Comparison of ENCODE assay signal across 8 mouse cellular contexts in genomic region chr9:114380881-114381733, GRCm38 (mm10). TPM values are rescaled to one million over a fixed set of nuclear protein-coding genes. Genes with fewer than 3 reads are reported as not detected.
DNase-seq lines count a peak whose midpoint lies in the region; ATAC-seq lines count a peak whose summit lies in the region.
"Had no signal": no experiment of that assay in that cellular context is flagged by ENCODE, and none has a peak within 500 bp of the region (broad histone marks: within the 10 kb centered on the region; RNA-seq: fewer than 3 reads in every experiment).

No protein-coding gene starts in this region.

- DNase-seq in right cerebral cortex, adult 18-20 months: peak; percentile 29
- no peak for DNase-seq in right cerebral cortex, postnatal 25 days
- DNase-seq in adipocyte (ENCODE audit: low spot score): peak; percentile 62
- peak; percentile 96 for DNase-seq in midbrain, embryonic 11.5 days (ENCODE audit: low spot score, missing footprints)
- DNase-seq in urinary bladder, adult 2 months (ENCODE audit: low spot score): no peak

- H3K36me3 ChIP-seq in forebrain, embryonic 13.5 days (ENCODE audit: poor library complexity, severe bottlenecking): 0 out of 2 replicates have a peak, but pooled peaks cover 5% of the 10 kb centered on the region
- peaks cover 60% of the 10 kb centered on the region for H3K36me3 ChIP-seq in kidney, embryonic 16.5 days (ENCODE audit: insufficient read depth, low read length)
- H3K36me3 ChIP-seq in midbrain, embryonic 11.5 days (ENCODE audit: control insufficient read depth, insufficient read depth, low read length): no peaks in the 10 kb centered on the region

- no peaks in the 10 kb centered on the region for H3K4me1 ChIP-seq in forebrain, embryonic 13.5 days
- H3K4me1 ChIP-seq in kidney, embryonic 16.5 days (ENCODE audit: insufficient read depth, low read length): no peaks in the 10 kb centered on the region
- H3K4me1 ChIP-seq in midbrain, embryonic 11.5 days (ENCODE audit: control insufficient read depth, insufficient read depth, low read length): no peaks in the 10 kb centered on the region

- H3K9me3 ChIP-seq in forebrain, embryonic 13.5 days (replicated peaks): no peaks in the 10 kb centered on the region
- no peaks in the 10 kb centered on the region for H3K9me3 ChIP-seq in kidney, embryonic 16.5 days (ENCODE audit: low read length)
- no peaks in the 10 kb centered on the region for H3K9me3 ChIP-seq in midbrain, embryonic 11.5 days (ENCODE audit: control insufficient read depth, low read length)

- ATAC-seq in forebrain, embryonic 13.5 days: peak; percentile 87
- peak; percentile 33; the same call in 1 of the 2 replicates for ATAC-seq in kidney, embryonic 16.5 days (ENCODE audit: low FRiP score, low TSS enrichment)
- ATAC-seq in midbrain, embryonic 11.5 days (ENCODE audit: low FRiP score): peak; percentile 70

- WGBS in forebrain, embryonic 13.5 days: 70% methylated on average over 17 of the region's 17 CpGs
- WGBS in kidney, embryonic 16.5 days: 71% methylated on average over 17 of the region's 17 CpGs
- WGBS in midbrain, embryonic 11.5 days: 70% methylated on average over 17 of the region's 17 CpGs

- H3K27ac ChIP-seq in forebrain, embryonic 13.5 days: no peak overlapping the region
- no peak overlapping the region for H3K27ac ChIP-seq in kidney, embryonic 16.5 days (ENCODE audit: low read length)
- no peak overlapping the region for H3K27ac ChIP-seq in midbrain, embryonic 11.5 days (ENCODE audit: low read depth, low read length)

- H3K4me2 ChIP-seq in forebrain, embryonic 13.5 days: no peak overlapping the region
- no peak overlapping the region for H3K4me2 ChIP-seq in kidney, embryonic 16.5 days (replicated peaks; ENCODE audit: low read depth, low read length)
- no peak overlapping the region for H3K4me2 ChIP-seq in midbrain, embryonic 11.5 days

- H3K4me3 ChIP-seq in forebrain, embryonic 13.5 days: no peak overlapping the region
- H3K4me3 ChIP-seq in kidney, embryonic 16.5 days (ENCODE audit: low read length): no peak overlapping the region
- no peak overlapping the region for H3K4me3 ChIP-seq in midbrain, embryonic 11.5 days (ENCODE audit: low read depth, low read length)

- H3K9ac ChIP-seq in forebrain, embryonic 13.5 days: no peak overlapping the region
- no peak overlapping the region for H3K9ac ChIP-seq in kidney, embryonic 16.5 days (replicated peaks; ENCODE audit: low read length)
- H3K9ac ChIP-seq in midbrain, embryonic 11.5 days (ENCODE audit: low read length): no peak overlapping the region

- no peaks in the 10 kb centered on the region for H3K27me3 ChIP-seq in forebrain, embryonic 13.5 days
- no peaks in the 10 kb centered on the region for H3K27me3 ChIP-seq in kidney, embryonic 16.5 days (ENCODE audit: insufficient read depth, low read length)
- H3K27me3 ChIP-seq in midbrain, embryonic 11.5 days (ENCODE audit: control insufficient read depth, insufficient read depth, low read length): no peaks in the 10 kb centered on the region

RNA-seq across cellular contexts. Expression of gene Crtap, which starts 9.4 kb away (rescaled TPM):
- polyA plus RNA-seq in forebrain, embryonic 13.5 days (2015; fragmentation: Nextera tagmentation; extraction: Ambion mirVana): 18.3 and 19.5 TPM in 2 replicates
- polyA plus RNA-seq in kidney, embryonic 16.5 days (2015; fragmentation: Nextera tagmentation; extraction: Ambion mirVana): 139 and 148 TPM in 2 replicates
- polyA plus RNA-seq in midbrain, embryonic 11.5 days (2014; fragmentation: Nextera tagmentation; extraction: Ambion mirVana): 37.6 and 38.7 TPM in 2 replicates
- 93.7 and 105 TPM in 2 replicates for polyA plus RNA-seq in urinary bladder, adult 2 months (2012; rRNA removed)

RNA-seq across cellular contexts. Expression of gene Glb1, which starts 19.8 kb away (rescaled TPM):
- 17.1 and 19.4 TPM in 2 replicates for polyA plus RNA-seq in forebrain, embryonic 13.5 days (2015; fragmentation: Nextera tagmentation; extraction: Ambion mirVana)
- polyA plus RNA-seq in kidney, embryonic 16.5 days (2015; fragmentation: Nextera tagmentation; extraction: Ambion mirVana): 77.6 and 81.0 TPM in 2 replicates
- polyA plus RNA-seq in midbrain, embryonic 11.5 days (2014; fragmentation: Nextera tagmentation; extraction: Ambion mirVana): 20.9 and 25.6 TPM in 2 replicates
- polyA plus RNA-seq in urinary bladder, adult 2 months (2012; rRNA removed): 31.6 and 32.3 TPM in 2 replicates

RNA-seq across cellular contexts. Expression of gene Tmppe, which starts 19.8 kb away (rescaled TPM):
- polyA plus RNA-seq in forebrain, embryonic 13.5 days (2015; fragmentation: Nextera tagmentation; extraction: Ambion mirVana): 6.7 and 8.9 TPM in 2 replicates
- polyA plus RNA-seq in kidney, embryonic 16.5 days (2015; fragmentation: Nextera tagmentation; extraction: Ambion mirVana): 15.3 and 15.9 TPM in 2 replicates
- 3.1 and 3.8 TPM in 2 replicates for polyA plus RNA-seq in midbrain, embryonic 11.5 days (2014; fragmentation: Nextera tagmentation; extraction: Ambion mirVana)
- polyA plus RNA-seq in urinary bladder, adult 2 months (2012; rRNA removed): 5.0 and 5.8 TPM in 2 replicates

RNA-seq across cellular contexts. Expression of gene Bcl2a1c, which starts 51.2 kb away (rescaled TPM):
- polyA plus RNA-seq in forebrain, embryonic 13.5 days (2015; fragmentation: Nextera tagmentation; extraction: Ambion mirVana): not detected in 2 replicates
- not detected in 2 replicates for polyA plus RNA-seq in kidney, embryonic 16.5 days (2015; fragmentation: Nextera tagmentation; extraction: Ambion mirVana)
- polyA plus RNA-seq in midbrain, embryonic 11.5 days (2014; fragmentation: Nextera tagmentation; extraction: Ambion mirVana): not detected in 2 replicates
- not detected in 2 replicates for polyA plus RNA-seq in urinary bladder, adult 2 months (2012; rRNA removed)
- polyA plus RNA-seq: frontal cortex, adult 2 months had no signal

Comparison
In these comparisons a context has a peak if more than half of its experiments do, and no peak if none do; other contexts are left out.
1. DNase-seq: peak in right cerebral cortex, adult 18-20 months (single experiment), adipocyte (single experiment) and midbrain, embryonic 11.5 days (single experiment); none in right cerebral cortex, postnatal 25 days (single experiment) and urinary bladder, adult 2 months (single experiment).
2. ATAC-seq: peak in every context shown above with its lines; median percentile 87 in forebrain, embryonic 13.5 days; 70 in midbrain, embryonic 11.5 days; 33 in kidney, embryonic 16.5 days.